Mouse (Mus musculus) retina, embryonic 14.5 days (tissue): ENCODE measurements at regions not wholly inside any gene's neighbourhood (a gene's known extent, or its start where the extent isn't known, plus 50 kb on each side); places are given as distances from the start of the nearest gene placed in this dataset.
"Not testable (repeated sequence)": the region's sequence is repeated elsewhere in the genome, so short reads cannot be mapped to it uniquely, and the experiment has no call there.

Experiments
- DNase-seq: peaks from one replicate; pipeline ENCODE4 v3.0.0-alpha.2; 2015; ENCODE audit warnings: low spot score

- DNase-seq = no peak
Measured at GRCm38 (mm10) chr13:28840142-28840541, 113.4 kb downstream of the Sox4 start.

- DNase-seq = no peak
Measured at GRCm38 (mm10) chr13:28839084-28839483, 114.4 kb downstream of the Sox4 start.

GRCm38 (mm10) chr13:28838216-28838615 lies 115.3 kb downstream of the Sox4 start:
- no peak for DNase-seq

GRCm38 (mm10) chr13:28837196-28837595 lies 116.3 kb downstream of the Sox4 start:
- not testable (repeated sequence) for DNase-seq

- no peak for DNase-seq
Measured at GRCm38 (mm10) chr13:28833700-28834065, 119.8 kb downstream of the Sox4 start.

- DNase-seq = no peak
Measured at GRCm38 (mm10) chr13:28832855-28833699, 120.4 kb downstream of the Sox4 start.

GRCm38 (mm10) chr13:28826284-28826683 lies 127.2 kb downstream of the Sox4 start:
- no peak for DNase-seq

DNA sequence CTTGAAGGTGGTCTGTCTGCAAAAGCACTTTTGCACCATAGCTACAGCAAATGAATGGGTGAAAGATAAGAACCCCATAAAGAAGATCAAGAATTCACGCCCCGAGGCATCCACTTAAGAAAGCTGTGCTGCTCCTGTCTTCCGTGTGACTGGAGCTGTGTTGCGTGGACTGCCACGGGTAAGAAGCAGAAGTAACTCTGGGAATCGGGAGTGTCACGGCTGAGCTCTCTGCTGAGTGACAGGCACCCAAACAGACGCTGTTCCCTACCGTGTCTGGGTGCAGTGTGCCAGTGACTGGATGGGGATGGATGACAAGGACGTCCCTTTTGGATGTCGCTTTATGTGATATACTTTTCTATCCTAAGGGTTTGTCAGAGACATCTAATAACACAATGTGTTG lies 129.5 kb downstream of the Sox4 start:
- DNase-seq = peak; percentile 54

DNA sequence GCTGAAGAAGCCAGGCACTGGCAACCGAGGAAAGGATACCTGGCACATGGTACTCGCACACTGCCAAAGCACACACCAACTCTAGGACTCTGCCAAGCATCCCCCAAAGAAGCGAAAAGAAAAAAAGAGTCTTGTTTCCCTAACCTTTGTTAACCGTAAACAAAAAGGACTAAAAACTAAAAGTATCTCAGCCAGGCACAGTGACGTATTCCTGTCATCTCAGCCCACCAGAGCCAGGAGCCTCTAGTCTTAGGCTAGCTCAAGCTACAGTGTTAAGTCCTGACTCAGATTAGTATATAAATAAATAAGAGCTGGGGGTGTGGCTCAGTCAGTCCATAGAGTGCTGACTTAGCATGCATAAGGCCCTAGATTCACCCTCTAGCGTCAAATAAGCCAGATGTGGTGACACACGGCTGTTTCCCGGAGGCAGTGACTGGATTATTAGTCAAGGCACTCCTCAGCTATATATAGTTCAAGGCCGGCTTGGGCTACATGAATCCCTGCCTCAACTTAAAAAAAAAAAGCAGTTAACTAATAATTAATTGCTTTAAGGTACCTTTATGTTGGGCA lies 130.1 kb downstream of the Sox4 start:
- no peak for DNase-seq

- DNase-seq = no peak
Measured at GRCm38 (mm10) chr13:28820868-28821533, 132.5 kb downstream of the Sox4 start.

DNA sequence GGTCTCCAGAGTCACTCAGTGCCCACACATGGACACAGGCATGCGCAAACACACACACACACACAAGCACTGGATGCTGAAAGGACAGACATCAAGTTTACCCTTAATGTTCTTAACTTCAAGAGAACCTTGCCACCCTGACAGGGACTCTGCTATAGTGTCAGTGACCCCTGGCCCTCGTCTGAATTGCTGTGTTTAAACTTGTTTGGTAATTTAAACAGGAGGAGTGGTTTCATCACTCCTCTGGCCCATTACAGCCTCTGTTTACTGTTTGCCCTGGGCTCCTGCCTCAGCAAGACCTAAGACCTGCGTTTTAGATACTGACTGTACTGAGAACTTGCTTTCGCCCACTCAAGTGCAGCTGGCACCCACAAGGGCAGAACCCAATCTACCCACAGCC lies 139.4 kb downstream of the Sox4 start:
- no peak for DNase-seq

- DNase-seq = peak; percentile 19
Measured at GRCm38 (mm10) chr13:28811667-28812575, 141.6 kb downstream of the Sox4 start.

GRCm38 (mm10) chr13:28811081-28811439 lies 142.5 kb downstream of the Sox4 start:
- peak; percentile 16 for DNase-seq

DNA sequence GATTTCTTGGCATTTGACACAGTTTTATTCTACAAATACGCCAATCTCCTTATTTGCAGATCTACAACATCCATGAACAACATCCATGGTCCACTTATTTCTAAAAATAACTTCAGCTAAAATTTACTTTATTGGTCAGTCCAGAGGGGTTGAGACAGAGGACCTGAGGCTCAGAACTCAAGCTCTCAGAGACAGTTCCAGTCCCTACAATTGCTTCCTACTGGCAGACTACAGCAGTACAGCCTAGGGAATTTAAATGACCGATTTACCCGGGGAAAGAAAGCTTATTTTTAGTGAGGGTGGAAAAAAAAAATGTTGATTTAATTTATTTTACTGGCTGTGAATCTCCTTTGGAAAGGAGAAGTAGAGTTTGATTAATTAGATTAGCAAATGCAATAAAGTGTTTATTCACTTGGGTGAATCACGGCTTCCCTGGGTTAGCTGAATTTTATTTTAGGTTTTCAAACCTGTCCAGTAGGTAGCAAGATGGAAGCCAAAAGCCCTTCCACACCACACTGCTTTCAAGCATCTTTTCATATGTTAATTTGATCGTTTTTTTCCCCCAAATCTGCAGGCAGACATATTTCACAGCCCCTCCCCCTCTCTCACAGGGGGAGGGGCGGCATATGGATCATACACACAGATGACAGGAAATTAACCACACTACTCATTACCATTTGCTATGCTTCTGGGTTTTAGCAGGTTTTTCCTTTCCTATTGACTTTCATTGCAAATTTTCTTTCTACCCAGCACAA lies 143.0 kb downstream of the Sox4 start:
- peak; percentile 46 for DNase-seq

DNA sequence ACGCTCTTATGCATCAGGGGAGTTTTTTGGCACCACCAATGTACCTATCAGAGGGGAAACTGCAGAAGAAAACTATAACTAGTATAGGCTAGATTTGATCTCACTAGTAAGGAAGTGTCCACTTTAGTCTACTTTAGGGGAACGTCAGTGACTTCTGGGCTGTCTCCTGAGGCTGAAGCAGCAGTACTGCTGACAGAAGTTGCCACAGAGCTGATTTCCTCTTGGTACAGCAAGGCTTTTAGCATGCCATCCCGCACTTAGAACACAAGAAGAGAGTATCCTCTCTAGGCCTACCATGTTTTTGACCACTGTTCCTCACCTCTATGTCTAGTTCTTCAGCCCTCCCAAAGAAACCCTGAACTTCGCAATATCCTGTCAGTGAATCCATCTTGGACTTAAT lies 148.2 kb downstream of the Sox4 start:
- no peak for DNase-seq

- DNase-seq = peak; percentile 15
Measured at GRCm38 (mm10) chr13:28801210-28801954, 152.1 kb downstream of the Sox4 start.

- no peak for DNase-seq
Measured at GRCm38 (mm10) chr13:28800676-28801075, 152.8 kb downstream of the Sox4 start.

DNA sequence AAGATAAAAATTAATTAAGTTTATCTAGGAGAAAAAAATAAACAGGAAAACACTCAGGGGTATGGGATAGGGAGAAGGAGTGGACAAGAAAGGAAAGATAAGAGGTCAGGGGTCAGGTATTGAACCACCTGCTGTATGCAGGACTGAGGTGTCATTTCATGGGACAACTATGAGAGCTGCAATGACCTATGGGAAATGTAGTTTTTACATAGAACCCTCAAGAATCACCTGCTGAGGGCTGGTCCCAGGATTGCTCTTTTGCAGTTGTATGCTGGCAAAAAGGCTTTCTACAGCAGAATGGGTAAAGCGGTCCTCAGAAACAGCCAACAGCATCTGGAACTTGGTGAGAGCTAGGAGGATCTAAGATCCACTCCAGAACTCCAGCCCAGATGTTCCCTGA lies 154.0 kb downstream of the Sox4 start:
- DNase-seq = no peak

DNA sequence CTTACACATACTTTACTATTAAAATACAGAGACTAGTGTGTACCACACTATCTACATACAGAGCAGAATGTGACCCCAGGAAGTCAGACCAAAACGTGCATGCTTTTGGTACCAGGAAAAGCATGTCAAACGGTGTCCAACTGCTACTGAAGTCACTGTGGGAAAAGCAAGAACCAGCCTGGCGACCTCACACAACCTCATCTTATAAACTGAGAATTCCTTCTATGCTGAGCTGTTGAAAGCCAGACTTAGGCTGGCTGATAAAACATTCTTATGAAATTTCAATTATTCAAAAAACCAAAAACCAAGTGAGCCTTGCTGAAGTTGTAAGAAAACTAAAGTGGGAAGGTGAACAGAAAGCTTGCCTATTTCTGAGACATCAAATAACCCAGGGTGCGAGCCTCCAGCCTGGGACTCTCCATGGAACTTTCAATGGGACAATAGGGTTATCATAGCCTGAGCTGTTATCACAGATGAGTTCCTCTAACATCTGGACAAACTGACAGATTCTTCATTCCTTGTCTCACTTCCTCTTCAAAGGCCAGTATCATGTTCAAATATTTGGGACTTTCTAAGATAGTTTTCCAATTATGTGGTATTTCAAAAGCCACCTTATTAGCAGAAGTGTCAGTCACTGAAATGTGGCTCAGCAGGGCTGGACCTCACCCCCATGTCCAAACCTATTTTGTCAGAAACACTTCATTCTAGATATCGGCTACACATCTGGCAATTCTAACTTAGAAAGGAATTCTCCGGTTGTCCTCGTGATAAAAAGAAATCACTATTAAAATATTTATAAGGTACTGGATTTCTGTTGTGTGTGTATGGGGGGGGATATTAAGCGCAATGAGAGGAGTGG lies 155.7 kb downstream of the Sox4 start:
- no peak for DNase-seq

- DNase-seq = no peak
Measured at GRCm38 (mm10) chr13:28795274-28795673, 158.2 kb downstream of the Sox4 start.
